Mouse (Mus musculus) MEL (cell line): ENCODE results near the gene Usp22. TPM values are rescaled to one million over a fixed set of nuclear protein-coding genes. Genes with fewer than 3 reads are reported as not detected.
"Not testable (repeated sequence)": the region's sequence is repeated elsewhere in the genome, so short reads cannot be mapped to it uniquely, and the experiment has no call there.

ENCODE experiments used
- DNase-seq: peaks from one replicate; pipeline ENCODE4 v3.0.0; 2011; ENCODE audit warnings: low read depth, low spot score
- H3K27ac ChIP-seq: 2 replicates; pipeline ENCODE4 v1.5.1; 2012; ENCODE audit warnings: low read depth, mild to moderate bottlenecking, control low read depth, low read length, moderate library complexity; ENCODE audit not compliant: control insufficient read depth
- H3K27me3 ChIP-seq, 2 experiments: fragments of 150-350 bp in 1 of 2; sonication (generic) in 1 of 2; 2 replicates each; pipeline ENCODE4 v1.6.1; 2012; ENCODE audit warnings: low read length in 2 of 2, mild to moderate bottlenecking in 2 of 2, improper control_type of control experiment in 1 of 2, moderate library complexity in 1 of 2; ENCODE audit not compliant: insufficient read depth in 2 of 2, control insufficient read depth in 1 of 2
- H3K36me3 ChIP-seq, 2 experiments: 2 replicates each; pipeline ENCODE4 v1.6.1; 2012 to 2014; ENCODE audit warnings: low read length in 2 of 2, improper control_type of control experiment in 1 of 2, inconsistent platforms in 1 of 2, mild to moderate bottlenecking in 1 of 2; ENCODE audit not compliant: insufficient read depth in 2 of 2, control insufficient read depth in 1 of 2
- H3K4me1 ChIP-seq, 2 experiments: fragments of 150-350 bp in 1 of 2; sonication (generic) in 1 of 2; 2 replicates each; pipeline ENCODE4 v1.6.1; 2012; ENCODE audit warnings: low read length in 2 of 2, improper control_type of control experiment in 1 of 2, mild to moderate bottlenecking in 1 of 2; ENCODE audit not compliant: insufficient read depth in 2 of 2, control insufficient read depth in 1 of 2
- H3K4me3 ChIP-seq, 2 experiments: fragments of 150-350 bp in 1 of 2; sonication (generic) in 1 of 2; 2 replicates each; pipeline ENCODE4 v1.5.1; 2012; ENCODE audit warnings: low read depth in 2 of 2, low read length in 2 of 2, mild to moderate bottlenecking in 2 of 2, moderate library complexity in 2 of 2, control low read depth in 1 of 2, improper control_type of control experiment in 1 of 2; ENCODE audit not compliant: control insufficient read depth in 1 of 2, insufficient read depth in 1 of 2
- H3K79me2 ChIP-seq: 2 replicates; pipeline ENCODE4 v1.6.1; 2012; ENCODE audit warnings: mild to moderate bottlenecking, low read length, moderate library complexity; ENCODE audit not compliant: control insufficient read depth, poor library complexity, insufficient read depth
- H3K9ac ChIP-seq: 2 replicates; pipeline ENCODE4 v1.6.1; 2012; ENCODE audit warnings: low read depth, mild to moderate bottlenecking, control low read depth, low read length, moderate library complexity; ENCODE audit not compliant: control insufficient read depth, poor library complexity, severe bottlenecking
- H3K9me3 ChIP-seq: fragments of 150-350 bp; sonication (generic); replicated peaks from 2 replicates; pipeline ENCODE4 v1.6.1; 2012; ENCODE audit warnings: mild to moderate bottlenecking, low read length, improper control_type of control experiment, moderate library complexity; ENCODE audit not compliant: insufficient read depth
- BHLHE40 ChIP-seq: IDR thresholded peaks from 2 replicates; pipeline ENCODE4 v1.6.1; 2012; ENCODE audit warnings: low read depth, mild to moderate bottlenecking, inconsistent platforms, low read length, improper control_type of control experiment, borderline replicate concordance
- CTCF ChIP-seq, 3 experiments: IDR thresholded peaks in 2 of 3; conservative IDR thresholded peaks in 1 of 3; 2 replicates each; pipeline ENCODE4 v1.5.1; 2011 to 2012; ENCODE audit warnings: low read length in 3 of 3, low read depth in 2 of 3, mild to moderate bottlenecking in 2 of 3, improper control_type of control experiment in 1 of 3, inconsistent platforms in 1 of 3, mixed read lengths in 1 of 3, moderate library complexity in 1 of 3; ENCODE audit not compliant: control insufficient read depth in 1 of 3, insufficient read depth in 1 of 3, poor library complexity in 1 of 3, severe bottlenecking in 1 of 3
- ETS1 ChIP-seq: IDR thresholded peaks from 2 replicates; pipeline ENCODE4 v1.6.1; 2012; ENCODE audit warnings: low read depth, mild to moderate bottlenecking, inconsistent platforms, low read length, improper control_type of control experiment, moderate library complexity
- HCFC1 ChIP-seq: IDR thresholded peaks from 2 replicates; pipeline ENCODE4 v1.6.1; 2012; ENCODE audit warnings: low read depth, mild to moderate bottlenecking, inconsistent platforms, low read length, improper control_type of control experiment, moderate library complexity
- KAT2A ChIP-seq: conservative IDR thresholded peaks from 2 replicates; pipeline ENCODE4 v1.6.1; 2012; ENCODE audit warnings: low read depth, low read length, improper control_type of control experiment, inconsistent platforms
- MAFK ChIP-seq: IDR thresholded peaks from 2 replicates; pipeline ENCODE4 v1.6.1; 2011; ENCODE audit warnings: low read depth, mild to moderate bottlenecking, low read length, improper control_type of control experiment, borderline replicate concordance
- MAZ ChIP-seq: IDR thresholded peaks from 2 replicates; pipeline ENCODE4 v1.6.1; 2012; ENCODE audit warnings: low read depth, mild to moderate bottlenecking, inconsistent platforms, low read length, improper control_type of control experiment
- NELFE ChIP-seq: IDR thresholded peaks from 2 replicates; pipeline ENCODE4 v1.6.1; 2011; ENCODE audit warnings: low read depth, low read length, improper control_type of control experiment
- NRF1 ChIP-seq: IDR thresholded peaks from 2 replicates; pipeline ENCODE4 v1.6.1; 2014; ENCODE audit warnings: low read depth, mild to moderate bottlenecking, inconsistent platforms, low read length, improper control_type of control experiment, moderate library complexity; ENCODE audit not compliant: poor library complexity, insufficient read depth, severe bottlenecking
- POLR2AphosphoS2 ChIP-seq: IDR thresholded peaks from 2 replicates; pipeline ENCODE4 v1.6.1; 2011; ENCODE audit warnings: low read length, improper control_type of control experiment
- RAD21 ChIP-seq: IDR thresholded peaks from 2 replicates; pipeline ENCODE4 v1.6.1; 2011; ENCODE audit warnings: mild to moderate bottlenecking, low read depth, low read length, improper control_type of control experiment
- SIN3A ChIP-seq: IDR thresholded peaks from 2 replicates; pipeline ENCODE4 v1.6.1; 2012; ENCODE audit warnings: low read length, improper control_type of control experiment, inconsistent platforms
- SMC3 ChIP-seq: IDR thresholded peaks from 2 replicates; pipeline ENCODE4 v1.6.1; 2011; ENCODE audit warnings: low read depth, low read length, improper control_type of control experiment
- TAL1 ChIP-seq: IDR thresholded peaks from 2 replicates; pipeline ENCODE4 v1.6.1; 2012; ENCODE audit warnings: mild to moderate bottlenecking, inconsistent platforms, low read length, moderate library complexity, mixed read lengths
- TBP ChIP-seq: IDR thresholded peaks from 2 replicates; pipeline ENCODE4 v1.8.0; 2011; ENCODE audit warnings: low read depth, low read length, improper control_type of control experiment
- UBTF ChIP-seq: IDR thresholded peaks from 2 replicates; pipeline ENCODE4 v1.6.1; 2012; ENCODE audit warnings: low read depth, mild to moderate bottlenecking, inconsistent platforms, low read length, improper control_type of control experiment, moderate library complexity, borderline replicate concordance; ENCODE audit not compliant: insufficient read depth
- USF2 ChIP-seq, 2 experiments: IDR thresholded peaks; 2 replicates each; pipeline ENCODE4 v1.6.1; 2011 to 2012; ENCODE audit warnings: improper control_type of control experiment in 2 of 2, low read length in 2 of 2, borderline replicate concordance in 1 of 2, inconsistent platforms in 1 of 2, low read depth in 1 of 2, mild to moderate bottlenecking in 1 of 2; ENCODE audit not compliant: insufficient read depth in 1 of 2
- ZC3H11A ChIP-seq: IDR thresholded peaks from 2 replicates; pipeline ENCODE4 v1.6.1; 2012; ENCODE audit warnings: low read depth, mild to moderate bottlenecking, inconsistent platforms, low read length, improper control_type of control experiment
- ZMIZ1 ChIP-seq: IDR thresholded peaks from 2 replicates; pipeline ENCODE4 v1.6.1; 2012; ENCODE audit warnings: low read depth, mild to moderate bottlenecking, inconsistent platforms, low read length, improper control_type of control experiment, moderate library complexity
- polyA plus RNA-seq, 2 experiments: library from polyadenylated mRNA; stranded (reverse) in 1 of 2; unstranded in 1 of 2; fragments of >175 nt in 1 of 2; fragments of >200 nt in 1 of 2; gene quantifications; 2 replicates each; pipeline versions ENCODE4 v1.2.1 to v1.2.4; 2012; ENCODE audit warnings: low replicate concordance in 2 of 2, low read depth in 1 of 2; ENCODE audit not compliant: insufficient read length in 2 of 2, insufficient read depth in 1 of 2, missing spikeins in 1 of 2
- total RNA-seq: library from RNA; depleted of rRNA; stranded (reverse); fragments of 300-350 nt; gene quantifications from 2 replicates; pipeline ENCODE4 v1.2.3, GENCODE M21; 2012

Gene Usp22
- total and polyA plus RNA-seq, 3 experiments, result 36.5 to 646 (median 36.9) TPM

GRCm38 (mm10) chr11:61192779-61193178 lies 17.9 kb upstream of the Usp22 start:
- Histone ChIP-seq H3K9me3 (no peaks in the 10 kb centered on the region), H3K4me1 (peaks cover 0 to 6% of the 10 kb centered on the region in 2 experiments; a peak in 1 of 4 replicates)
- TF ChIP-seq MAFK (no peak), MAZ (peak; percentile 63; the same call in 1 of the 2 replicates)
- TF ChIP-seq, all 39 proteins: peak for 1
- H3K27ac ChIP-seq, result peak overlapping the region; percentile 72
- peaks cover 1 to 7% of the 10 kb centered on the region in 2 experiments; a peak in 1 of 4 replicates for H3K27me3 ChIP-seq
- H3K4me3 ChIP-seq, result no peak overlapping the region
- peak overlapping the region; percentile 53 for H3K9ac ChIP-seq
- peak; percentile 65 for DNase-seq
- peaks cover 0 to 5% of the 10 kb centered on the region in 2 experiments; a peak in 1 of 4 replicates for H3K36me3 ChIP-seq
- no peaks in the 10 kb centered on the region for H3K79me2 ChIP-seq

DNA sequence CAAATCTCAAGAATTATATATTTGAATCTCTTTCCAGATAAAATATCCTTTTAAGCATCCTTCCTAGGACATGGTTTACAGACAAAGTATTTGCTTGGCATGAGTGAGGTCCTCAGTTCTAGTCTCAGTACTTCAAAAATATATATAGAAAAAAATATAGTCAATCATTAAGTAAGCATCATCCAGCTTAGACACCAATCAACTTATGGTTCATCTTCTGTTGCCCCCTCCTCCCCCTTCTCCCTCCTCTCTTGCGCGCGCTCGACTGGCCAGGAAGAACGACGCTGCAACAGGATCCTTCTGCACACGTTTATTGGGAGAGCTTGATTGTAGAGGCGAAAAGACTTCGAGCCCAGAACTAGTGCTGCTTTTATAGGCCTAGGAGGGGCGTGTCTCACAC lies 17.3 kb upstream of the Usp22 start:
- DNase-seq, result peak; percentile 54
- TF ChIP-seq NELFE (peak; percentile 33; the same call in 1 of the 2 replicates), TBP (peak; percentile 56; the same call in 1 of the 2 replicates)

DNA sequence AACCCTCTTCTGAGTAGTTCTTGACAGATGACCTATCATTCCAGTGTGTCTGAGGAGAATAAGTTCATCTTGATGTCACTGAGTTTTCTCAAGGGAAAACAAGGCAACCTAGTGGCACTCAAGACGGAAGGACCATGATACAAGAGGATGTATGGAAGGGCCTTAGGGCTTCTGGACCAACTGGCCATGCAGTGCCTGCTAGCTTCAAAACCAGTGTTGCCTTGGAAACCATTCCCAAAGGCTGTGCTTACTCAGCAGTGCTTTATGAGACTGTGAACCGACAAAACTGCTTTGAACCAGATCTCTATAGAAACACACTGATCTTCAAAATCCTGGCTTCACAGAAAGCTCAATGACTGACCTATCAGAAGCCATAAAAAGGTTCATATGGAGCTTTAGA lies 15.9 kb upstream of the Usp22 start:
- no peaks in the 10 kb centered on the region for H3K9me3 ChIP-seq
- no peak overlapping the region for H3K9ac ChIP-seq
- peaks cover 0 to 5% of the 10 kb centered on the region in 2 experiments; a peak in 1 of 4 replicates for H3K36me3 ChIP-seq
- TF ChIP-seq ZMIZ1 (no peak), USF2 (IDR thresholded peaks at IDR 0.05; ENCODE audit: borderline replicate concordance in 1 of 2, insufficient read depth in 1 of 2, low read depth in 1 of 2, low read length in 2 of 2) (no peak), ETS1 (no peak), ZC3H11A (no peak), POLR2AphosphoS2 (no peak), NRF1 (no peak), TAL1 (no peak), KAT2A (no peak), RAD21 (no peak), HCFC1 (no peak), UBTF (no peak), CTCF (IDR thresholded peaks at IDR 0.05 in 2 of 3, conservative IDR thresholded peaks at IDR 0.05 in 1 of 3; ENCODE audit: control insufficient read depth in 1 of 3, insufficient read depth in 1 of 3, low read depth in 2 of 3, low read length in 3 of 3, poor library complexity in 1 of 3, severe bottlenecking in 1 of 3) (no peak), BHLHE40 (no peak), SIN3A (no peak), SMC3 (no peak)
- no peaks in the 10 kb centered on the region for H3K79me2 ChIP-seq
- no peak overlapping the region for H3K27ac ChIP-seq
- no peak overlapping the region for H3K4me3 ChIP-seq
- peaks cover 1 to 7% of the 10 kb centered on the region in 2 experiments; a peak in 1 of 4 replicates for H3K27me3 ChIP-seq
- DNase-seq, result no peak
- peaks cover 0 to 6% of the 10 kb centered on the region in 2 experiments; a peak in 1 of 4 replicates for H3K4me1 ChIP-seq

More for the DNA sequence above, 17.3 kb upstream of the Usp22 start:
- peak overlapping the region; percentile 41; the same call in 1 of the 2 replicates for H3K27ac ChIP-seq
- H3K4me1 ChIP-seq, H3K36me3 ChIP-seq, H3K27me3 ChIP-seq, H3K79me2 ChIP-seq, H3K9me3 ChIP-seq, H3K9ac ChIP-seq, H3K4me3 ChIP-seq: not testable (repeated sequence)
